Mouse (Mus musculus): ENCODE data around the gene Brd1. TPM values are rescaled to one million over a fixed set of nuclear protein-coding genes. Genes with fewer than 3 reads are reported as not detected.
A peak's percentile ranks its signal among the peaks of the same experiment; 100 is the strongest.

Brd1 gene
- polyA plus RNA-seq, 1 experiment, result 34.7 TPM

- peak overlapping the region; percentile 90 for H3K4me3 ChIP-seq (ENCODE audit: insufficient read depth, low read length)
- TF ChIP-seq POLR2A (IDR thresholded peaks at IDR 0.05; ENCODE audit: low read depth, low read length) (no peak), CTCF (IDR thresholded peaks at IDR 0.05; ENCODE audit: borderline replicate concordance, insufficient read depth, low read length) (no peak)
- no peak overlapping the region for H3K27ac ChIP-seq (ENCODE audit: insufficient read depth, low read length)
- H3K4me1 ChIP-seq (ENCODE audit: control insufficient read depth, insufficient read depth, low read length), result peaks cover 11% of the 10 kb centered on the region
These were observed 1.5 kb downstream of the Brd1 start for GRCm38 (mm10) chr15:88732405-88733020.

- H3K4me3 ChIP-seq (ENCODE audit: insufficient read depth, low read length), result no peak overlapping the region
- TF ChIP-seq CTCF (IDR thresholded peaks at IDR 0.05; ENCODE audit: borderline replicate concordance, insufficient read depth, low read length) (no peak), POLR2A (IDR thresholded peaks at IDR 0.05; ENCODE audit: low read depth, low read length) (no peak)
- H3K27ac ChIP-seq (ENCODE audit: insufficient read depth, low read length), result no peak overlapping the region
- peaks cover 11% of the 10 kb centered on the region for H3K4me1 ChIP-seq (ENCODE audit: control insufficient read depth, insufficient read depth, low read length)
These were observed 3.3 kb downstream of the Brd1 start for GRCm38 (mm10) chr15:88730717-88731116.

- Histone ChIP-seq H3K4me1 (ENCODE audit: control insufficient read depth, insufficient read depth, low read length) (peaks cover 9% of the 10 kb centered on the region), H3K27ac (ENCODE audit: insufficient read depth, low read length) (no peak overlapping the region), H3K4me3 (ENCODE audit: insufficient read depth, low read length) (no peak overlapping the region)
- TF ChIP-seq CTCF (IDR thresholded peaks at IDR 0.05; ENCODE audit: borderline replicate concordance, insufficient read depth, low read length), result no peak
- TF ChIP-seq POLR2A (IDR thresholded peaks at IDR 0.05; ENCODE audit: low read depth, low read length), result no peak
These were observed 6.8 kb downstream of the Brd1 start for GRCm38 (mm10) chr15:88727204-88727603.

GRCm38 (mm10) chr15:88725036-88725435, 9.0 kb downstream of the Brd1 start:
- Histone ChIP-seq H3K4me3 (ENCODE audit: insufficient read depth, low read length) (no peak overlapping the region), H3K27ac (ENCODE audit: insufficient read depth, low read length) (no peak overlapping the region), H3K4me1 (ENCODE audit: control insufficient read depth, insufficient read depth, low read length) (no peaks in the 10 kb centered on the region)
- TF ChIP-seq POLR2A (IDR thresholded peaks at IDR 0.05; ENCODE audit: low read depth, low read length) (no peak), CTCF (IDR thresholded peaks at IDR 0.05; ENCODE audit: borderline replicate concordance, insufficient read depth, low read length) (no peak)

GRCm38 (mm10) chr15:88724311-88724710, 9.7 kb downstream of the Brd1 start:
- TF ChIP-seq CTCF (IDR thresholded peaks at IDR 0.05; ENCODE audit: borderline replicate concordance, insufficient read depth, low read length), result no peak
- TF ChIP-seq POLR2A (IDR thresholded peaks at IDR 0.05; ENCODE audit: low read depth, low read length), result no peak
- H3K27ac ChIP-seq (ENCODE audit: insufficient read depth, low read length), result no peak overlapping the region
- H3K4me3 ChIP-seq (ENCODE audit: insufficient read depth, low read length), result no peak overlapping the region
- no peaks in the 10 kb centered on the region for H3K4me1 ChIP-seq (ENCODE audit: control insufficient read depth, insufficient read depth, low read length)

- Histone ChIP-seq H3K4me1 (ENCODE audit: control insufficient read depth, insufficient read depth, low read length) (no peaks in the 10 kb centered on the region), H3K27ac (ENCODE audit: insufficient read depth, low read length) (no peak overlapping the region), H3K4me3 (ENCODE audit: insufficient read depth, low read length) (no peak overlapping the region)
- TF ChIP-seq CTCF (IDR thresholded peaks at IDR 0.05; ENCODE audit: borderline replicate concordance, insufficient read depth, low read length), result no peak
These were observed 10.8 kb downstream of the Brd1 start for GRCm38 (mm10) chr15:88723205-88723604.

- TF ChIP-seq CTCF (IDR thresholded peaks at IDR 0.05; ENCODE audit: borderline replicate concordance, insufficient read depth, low read length) (no peak), POLR2A (IDR thresholded peaks at IDR 0.05; ENCODE audit: low read depth, low read length) (no peak)
- no peak overlapping the region for H3K27ac ChIP-seq (ENCODE audit: insufficient read depth, low read length)
- H3K4me1 ChIP-seq (ENCODE audit: control insufficient read depth, insufficient read depth, low read length), result no peaks in the 10 kb centered on the region
- H3K4me3 ChIP-seq (ENCODE audit: insufficient read depth, low read length), result no peak overlapping the region
These were observed 16.8 kb downstream of the Brd1 start for GRCm38 (mm10) chr15:88717239-88717638.

GRCm38 (mm10) chr15:88716350-88716749, 17.7 kb downstream of the Brd1 start:
- H3K4me1 ChIP-seq (ENCODE audit: control insufficient read depth, insufficient read depth, low read length), result no peaks in the 10 kb centered on the region
- TF ChIP-seq CTCF (IDR thresholded peaks at IDR 0.05; ENCODE audit: borderline replicate concordance, insufficient read depth, low read length), result no peak
- H3K4me3 ChIP-seq (ENCODE audit: insufficient read depth, low read length), result no peak overlapping the region
- no peak overlapping the region for H3K27ac ChIP-seq (ENCODE audit: insufficient read depth, low read length)

GRCm38 (mm10) chr15:88714021-88714589, 19.9 kb downstream of the Brd1 start:
- no peaks in the 10 kb centered on the region for H3K4me1 ChIP-seq (ENCODE audit: control insufficient read depth, insufficient read depth, low read length)
- TF ChIP-seq CTCF (IDR thresholded peaks at IDR 0.05; ENCODE audit: borderline replicate concordance, insufficient read depth, low read length), result no peak
- no peak for TF ChIP-seq POLR2A (IDR thresholded peaks at IDR 0.05; ENCODE audit: low read depth, low read length)
- H3K4me3 ChIP-seq (ENCODE audit: insufficient read depth, low read length), result no peak overlapping the region
- H3K27ac ChIP-seq (ENCODE audit: insufficient read depth, low read length), result no peak overlapping the region

GRCm38 (mm10) chr15:88712501-88712900, 21.5 kb downstream of the Brd1 start:
- H3K4me3 ChIP-seq (ENCODE audit: insufficient read depth, low read length), result no peak overlapping the region
- H3K4me1 ChIP-seq (ENCODE audit: control insufficient read depth, insufficient read depth, low read length), result no peaks in the 10 kb centered on the region
- H3K27ac ChIP-seq (ENCODE audit: insufficient read depth, low read length), result no peak overlapping the region
- TF ChIP-seq CTCF (IDR thresholded peaks at IDR 0.05; ENCODE audit: borderline replicate concordance, insufficient read depth, low read length), result no peak
- no peak for TF ChIP-seq POLR2A (IDR thresholded peaks at IDR 0.05; ENCODE audit: low read depth, low read length)

Data from embryonic fibroblast, embryonic 13.5 days (primary cell).